Mouse (Mus musculus) midbrain, embryonic 16.5 days (tissue): ENCODE results near the gene Hmces. TPM values are rescaled to one million over a fixed set of nuclear protein-coding genes. Genes with fewer than 3 reads are reported as not detected.

Source experiments
- ATAC-seq: fragments of 200-750 bp; cut with Nextera tagmentation; 2 replicates; pipeline ENCODE4 v1.8.0; 2017; ENCODE audit warnings: moderate TSS enrichment
- H3K27ac ChIP-seq: fragments of 300-500 bp; sonication (generic); 2 replicates; pipeline ENCODE4 v1.5.1; 2014; ENCODE audit warnings: mild to moderate bottlenecking, low read length, mixed read lengths
- H3K27me3 ChIP-seq: fragments of 300-500 bp; sonication (generic); 2 replicates; pipeline ENCODE4 v1.6.1; 2014; ENCODE audit warnings: low read depth, low read length, mixed read lengths; ENCODE audit not compliant: control insufficient read depth, insufficient read depth
- H3K36me3 ChIP-seq: fragments of 300-500 bp; sonication (generic); 2 replicates; pipeline ENCODE4 v1.6.1; 2014; ENCODE audit warnings: mild to moderate bottlenecking, low read length, moderate library complexity, mixed read lengths; ENCODE audit not compliant: control insufficient read depth, insufficient read depth
- H3K4me1 ChIP-seq: fragments of 300-500 bp; sonication (generic); 2 replicates; pipeline ENCODE4 v1.6.1; 2014; ENCODE audit warnings: mild to moderate bottlenecking, low read length, mixed read lengths; ENCODE audit not compliant: control insufficient read depth, insufficient read depth
- H3K4me2 ChIP-seq: fragments of 300-500 bp; sonication (generic); 2 replicates; pipeline ENCODE4 v1.6.1; 2014; ENCODE audit warnings: mild to moderate bottlenecking, low read length, mixed read lengths
- H3K4me3 ChIP-seq: fragments of 300-500 bp; sonication (generic); 2 replicates; pipeline ENCODE4 v1.5.1; 2014; ENCODE audit warnings: low read depth, mild to moderate bottlenecking, low read length, moderate library complexity, mixed read lengths
- H3K9ac ChIP-seq: fragments of 300-500 bp; sonication (generic); 2 replicates; pipeline ENCODE4 v1.6.1; 2014; ENCODE audit warnings: low read depth, low read length, mixed read lengths
- H3K9me3 ChIP-seq: fragments of 300-500 bp; sonication (generic); replicated peaks from 2 replicates; pipeline ENCODE4 v1.6.1; 2014; ENCODE audit warnings: mild to moderate bottlenecking, low read length, mixed read lengths; ENCODE audit not compliant: control insufficient read depth, poor library complexity, severe bottlenecking
- whole genome bisulfite sequencing: fragments of 180-500 bp; shearing (Covaris S2); extraction: QIAGEN DNeasy Blood & Tissue Kit; methylation state at CpG from one replicate; pipeline ENCODE4 v1.1.7; 2014; 5-methylcytosine and 5-hydroxymethylcytosine counted together
- polyA plus RNA-seq: library from polyadenylated mRNA; unstranded; fragments of >200 nt; fragmentation: Nextera tagmentation; extraction: Ambion mirVana; gene quantifications from 2 replicates; pipeline ENCODE4 v1.2.1, GENCODE M21; 2015

The Hmces gene
- polyA plus RNA-seq, 1 experiment from 2014 or later: 42.1 TPM

GRCm38 (mm10) chr6:87875562-87875961, 38.2 kb upstream of the Hmces start:
- no peaks in the 10 kb centered on the region for H3K27me3 ChIP-seq
- H3K4me3 ChIP-seq: no peak overlapping the region
- no peaks in the 10 kb centered on the region for H3K36me3 ChIP-seq
- WGBS: 89% methylated on average over 7 of the region's 7 CpGs
- H3K9me3 ChIP-seq: no peaks in the 10 kb centered on the region
- no peak overlapping the region for H3K4me2 ChIP-seq
- H3K27ac ChIP-seq: no peak overlapping the region
- H3K9ac ChIP-seq: no peak overlapping the region
- H3K4me1 ChIP-seq: no peaks in the 10 kb centered on the region
- ATAC-seq: no peak

GRCm38 (mm10) chr6:87876068-87876643, 37.6 kb upstream of the Hmces start:
- no peak overlapping the region for H3K4me3 ChIP-seq
- no peak overlapping the region for H3K4me2 ChIP-seq
- no peaks in the 10 kb centered on the region for H3K9me3 ChIP-seq
- WGBS: 84% methylated on average over 13 of the region's 13 CpGs
- H3K27ac ChIP-seq: no peak overlapping the region
- H3K36me3 ChIP-seq: no peaks in the 10 kb centered on the region
- no peak overlapping the region for H3K9ac ChIP-seq
- no peaks in the 10 kb centered on the region for H3K4me1 ChIP-seq
- no peak for ATAC-seq
- no peaks in the 10 kb centered on the region for H3K27me3 ChIP-seq

- Histone ChIP-seq H3K9me3 (no peaks in the 10 kb centered on the region), H3K4me2 (no peak overlapping the region)
- 75% methylated on average over 4 of the region's 4 CpGs for WGBS
Measured at GRCm38 (mm10) chr6:87879010-87879409, 34.7 kb upstream of the Hmces start.

DNA sequence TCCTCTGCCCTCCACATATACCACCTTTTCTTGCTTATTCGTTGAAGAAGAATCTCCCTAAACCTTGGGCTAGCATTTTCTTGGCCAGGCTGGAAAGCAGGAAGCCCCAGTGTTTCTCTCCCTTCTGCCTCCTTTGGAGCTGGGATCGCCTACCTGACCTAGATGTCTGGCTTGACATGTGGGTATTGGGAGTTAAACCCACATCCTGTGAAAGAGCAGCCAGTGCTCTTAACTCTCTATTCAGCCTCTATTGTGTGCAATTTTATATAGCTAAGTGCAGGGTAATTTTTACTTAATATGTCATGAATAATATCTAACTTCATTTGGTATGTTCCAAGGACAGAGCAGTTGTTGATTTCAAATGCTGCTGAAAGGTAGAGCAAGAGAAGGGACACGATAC, 34.1 kb upstream of the Hmces start:
- Histone ChIP-seq H3K36me3 (no peaks in the 10 kb centered on the region), H3K4me3 (no peak overlapping the region), H3K4me2 (no peak overlapping the region), H3K27ac (no peak overlapping the region), H3K4me1 (no peaks in the 10 kb centered on the region), H3K9ac (no peak overlapping the region), H3K9me3 (no peaks in the 10 kb centered on the region), H3K27me3 (no peaks in the 10 kb centered on the region)
- ATAC-seq: no peak
- WGBS: 78% methylated on average over 3 of the region's 3 CpGs

More at GRCm38 (mm10) chr6:87879010-87879409, 34.7 kb upstream of the Hmces start:
- Histone ChIP-seq H3K4me3 (no peak overlapping the region), H3K36me3 (no peaks in the 10 kb centered on the region), H3K27ac (no peak overlapping the region), H3K27me3 (no peaks in the 10 kb centered on the region), H3K4me1 (no peaks in the 10 kb centered on the region), H3K9ac (no peak overlapping the region)
- ATAC-seq: no peak

- Histone ChIP-seq H3K4me2 (no peak overlapping the region), H3K4me1 (no peaks in the 10 kb centered on the region), H3K27me3 (no peaks in the 10 kb centered on the region), H3K27ac (no peak overlapping the region), H3K36me3 (no peaks in the 10 kb centered on the region), H3K9me3 (no peaks in the 10 kb centered on the region), H3K4me3 (no peak overlapping the region), H3K9ac (no peak overlapping the region)
- WGBS: 81% methylated on average over 3 of the region's 3 CpGs
- no peak for ATAC-seq
Measured at GRCm38 (mm10) chr6:87882221-87882620, 31.5 kb upstream of the Hmces start.

GRCm38 (mm10) chr6:87882816-87883215, 30.9 kb upstream of the Hmces start:
- no peak; the same call in 1 of the 2 replicates for ATAC-seq
- WGBS: 46% methylated on average over 4 of the region's 4 CpGs
- no peaks in the 10 kb centered on the region for H3K27me3 ChIP-seq
- no peak overlapping the region for H3K4me3 ChIP-seq
- H3K9ac ChIP-seq: no peak overlapping the region
- no peaks in the 10 kb centered on the region for H3K36me3 ChIP-seq
- H3K4me2 ChIP-seq: no peak overlapping the region
- 0 out of 2 replicates have a peak, but pooled peaks cover 2% of the 10 kb centered on the region for H3K4me1 ChIP-seq
- H3K9me3 ChIP-seq: no peaks in the 10 kb centered on the region
- peak overlapping the region; percentile 5; the same call in 1 of the 2 replicates for H3K27ac ChIP-seq

DNA sequence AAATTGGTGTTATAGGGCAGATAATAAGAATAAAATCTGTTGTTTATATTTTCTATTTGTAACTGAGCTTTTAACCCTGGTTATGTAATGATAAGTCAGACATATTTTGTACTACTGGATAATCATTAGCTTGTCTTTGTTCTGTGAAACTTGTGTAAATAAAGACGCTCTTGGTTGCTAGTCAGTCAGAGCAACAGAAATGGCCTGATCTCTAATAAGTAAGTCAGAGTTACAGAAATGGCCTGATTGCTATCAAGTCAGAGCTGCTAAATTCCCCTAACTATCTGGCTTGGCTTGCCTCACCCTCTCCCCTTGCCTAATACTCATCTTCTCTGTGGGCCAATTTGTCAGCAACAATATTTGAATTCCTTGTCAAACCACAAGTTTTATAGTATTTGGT, 27.0 kb upstream of the Hmces start:
- H3K27ac ChIP-seq: no peak overlapping the region; the same call in 1 of the 2 replicates
- H3K36me3 ChIP-seq: peaks cover 17% of the 10 kb centered on the region
- no peaks in the 10 kb centered on the region for H3K27me3 ChIP-seq
- H3K9me3 ChIP-seq: no peaks in the 10 kb centered on the region
- H3K4me1 ChIP-seq: peaks cover 10% of the 10 kb centered on the region
- WGBS: 97% methylated on average over 1 of the region's 1 CpGs
- no peak overlapping the region for H3K4me2 ChIP-seq
- no peak overlapping the region for H3K9ac ChIP-seq
- no peak for ATAC-seq
- H3K4me3 ChIP-seq: no peak overlapping the region

GRCm38 (mm10) chr6:87887594-87888233, 26.0 kb upstream of the Hmces start, which contains the start of gene Copg1:
Gene Copg1, plus strand, starts transcription at chr6:87887814.
- WGBS: under 1% methylated on average over 31 of the region's 31 CpGs
- H3K4me2 ChIP-seq: peak within 1 kb of the TSS; percentile 54
- H3K9ac ChIP-seq: peak within 1 kb of the TSS; percentile 74
- H3K4me3 ChIP-seq: peak within 1 kb of the TSS; percentile 70
- H3K4me1 ChIP-seq: peaks cover 10% of the 10 kb centered on the region
- H3K27me3 ChIP-seq: no peaks in the 10 kb centered on the region
- peak within 1 kb of the TSS; percentile 83 for H3K27ac ChIP-seq
- peak; percentile 94 for ATAC-seq
- no peaks in the 10 kb centered on the region for H3K9me3 ChIP-seq
- peaks cover 27% of the 10 kb centered on the region for H3K36me3 ChIP-seq

DNA sequence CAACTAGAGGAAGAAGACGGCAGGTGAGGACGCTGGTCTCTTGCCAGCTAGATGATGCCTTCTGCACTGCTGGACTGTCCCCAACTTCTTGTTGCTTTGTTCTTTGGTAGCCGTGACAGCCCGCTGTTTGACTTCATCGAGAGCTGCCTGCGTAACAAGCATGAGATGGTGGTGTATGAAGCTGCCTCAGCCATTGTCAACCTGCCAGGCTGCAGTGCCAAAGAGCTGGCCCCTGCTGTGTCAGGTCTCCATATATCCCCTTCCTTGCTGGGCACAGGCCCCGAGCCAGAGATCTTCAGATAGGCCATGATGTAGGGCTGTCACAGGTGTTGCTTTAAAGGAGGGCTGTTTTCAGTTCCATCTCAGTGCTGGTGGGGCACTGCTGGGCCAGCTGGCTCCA, 19.8 kb upstream of the Hmces start:
- Histone ChIP-seq H3K4me1 (peaks cover 1% of the 10 kb centered on the region), H3K27ac (no peak overlapping the region), H3K9ac (no peak overlapping the region), H3K27me3 (no peaks in the 10 kb centered on the region), H3K36me3 (peaks cover 65% of the 10 kb centered on the region), H3K4me2 (no peak overlapping the region), H3K9me3 (no peaks in the 10 kb centered on the region), H3K4me3 (no peak overlapping the region)
- ATAC-seq: no peak
- 87% methylated on average over 7 of the region's 7 CpGs for WGBS
